Mouse (Mus musculus) neural tube, embryonic 15.5 days (tissue): ENCODE measurements around the gene Gm5431. TPM values are rescaled to one million over a fixed set of nuclear protein-coding genes. Genes with fewer than 3 reads are reported as not detected.
A peak's percentile ranks its signal among the peaks of the same experiment; 100 is the strongest.
"Not testable (repeated sequence)": the region's sequence is repeated elsewhere in the genome, so short reads cannot be mapped to it uniquely, and the experiment has no call there.

Experiments
- ATAC-seq: fragments of 200-750 bp; cut with Nextera tagmentation; 2 replicates; pipeline ENCODE4 v1.8.0; 2017; ENCODE audit warnings: mild to moderate bottlenecking, moderate TSS enrichment, moderate library complexity; ENCODE audit not compliant: low FRiP score
- H3K27ac ChIP-seq: fragments of 300-500 bp; sonication (generic); replicated peaks from 2 replicates; pipeline ENCODE4 v1.5.1; 2015; ENCODE audit warnings: mild to moderate bottlenecking, inconsistent platforms
- H3K27me3 ChIP-seq: fragments of 300-500 bp; sonication (generic); replicated peaks from 2 replicates; pipeline ENCODE4 v1.6.1; 2015; ENCODE audit warnings: inconsistent platforms
- H3K36me3 ChIP-seq: fragments of 300-500 bp; sonication (generic); 2 replicates; pipeline ENCODE4 v1.6.1; 2015; ENCODE audit warnings: inconsistent platforms
- H3K4me1 ChIP-seq: fragments of 300-500 bp; sonication (generic); 2 replicates; pipeline ENCODE4 v1.6.1; 2015; ENCODE audit warnings: inconsistent platforms
- H3K4me2 ChIP-seq: fragments of 300-500 bp; sonication (generic); 2 replicates; pipeline ENCODE4 v1.6.1; 2015; ENCODE audit warnings: inconsistent platforms, mild to moderate bottlenecking, moderate library complexity
- H3K4me3 ChIP-seq: fragments of 300-500 bp; sonication (generic); replicated peaks from 2 replicates; pipeline ENCODE4 v1.5.1; 2015; ENCODE audit warnings: mild to moderate bottlenecking, inconsistent platforms
- H3K9ac ChIP-seq: fragments of 300-500 bp; sonication (generic); replicated peaks from 2 replicates; pipeline ENCODE4 v1.6.1; 2015; ENCODE audit warnings: mild to moderate bottlenecking, inconsistent platforms
- H3K9me3 ChIP-seq: fragments of 300-500 bp; sonication (generic); replicated peaks from 2 replicates; pipeline ENCODE4 v1.6.1; 2016; ENCODE audit warnings: inconsistent platforms
- WGBS: fragments of 180-500 bp; shearing (Covaris S2); methylation state at CpG from one replicate; pipeline ENCODE4 v1.1.7; 2015; ENCODE audit warnings: mixed read lengths; 5-methylcytosine and 5-hydroxymethylcytosine counted together
- polyA plus RNA-seq: library from polyadenylated mRNA; unstranded; fragments of >200 nt; fragmentation: Nextera tagmentation; extraction: Ambion mirVana; gene quantifications from 2 replicates; pipeline ENCODE4 v1.2.1, GENCODE M21; 2015

Gene Gm5431
- polyA plus RNA-seq, 1 experiment from 2014 or later, result 0.24 TPM

- not testable (repeated sequence) for H3K27me3 ChIP-seq, H3K27ac ChIP-seq, H3K4me1 ChIP-seq, H3K4me2 ChIP-seq, H3K9ac ChIP-seq, H3K4me3 ChIP-seq, H3K9me3 ChIP-seq, H3K36me3 ChIP-seq, ATAC-seq
- 83% methylated on average over 6 of the region's 6 CpGs for WGBS
These were observed 1.1 kb downstream of the Gm5431 start for GRCm38 (mm10) chr11:48900654-48901566.

DNA sequence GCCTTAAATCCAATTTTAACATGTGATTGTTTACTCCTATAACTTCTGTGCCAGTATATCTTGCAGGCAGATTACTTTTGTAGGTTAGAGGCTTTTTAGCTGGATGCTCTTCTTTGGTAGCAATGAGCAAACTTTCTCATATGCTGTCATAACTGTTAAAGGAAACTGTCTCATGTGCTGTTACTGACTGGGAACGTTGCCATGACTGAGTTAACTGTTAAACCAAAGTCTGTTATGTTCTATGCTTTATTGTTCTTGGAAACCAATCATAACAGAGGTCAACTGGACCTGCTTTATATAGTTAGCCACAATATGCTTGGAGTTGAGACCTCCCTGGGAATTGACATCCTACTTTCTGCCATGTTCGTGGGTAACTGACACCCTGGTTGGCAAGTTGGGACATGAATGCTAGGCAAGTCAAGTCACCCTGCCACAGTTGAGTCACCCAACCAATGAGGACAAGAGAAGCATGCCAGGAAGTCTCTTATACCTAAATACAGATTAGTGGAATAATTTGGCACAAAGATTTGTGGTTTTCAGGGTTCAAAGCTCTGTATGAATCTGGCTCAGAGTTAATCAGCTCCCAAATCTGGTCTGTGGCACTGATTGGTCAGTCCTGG is 3.1 kb downstream of the Gm5431 start:
- no peaks in the 10 kb centered on the region for H3K4me1 ChIP-seq
- no peak overlapping the region for H3K9ac ChIP-seq
- 78% methylated on average over 2 of the region's 2 CpGs for WGBS
- no peaks in the 10 kb centered on the region for H3K27me3 ChIP-seq
- no peaks in the 10 kb centered on the region for H3K36me3 ChIP-seq
- no peaks in the 10 kb centered on the region for H3K9me3 ChIP-seq
- H3K4me3 ChIP-seq, result no peak overlapping the region
- ATAC-seq, result no peak
- no peak overlapping the region for H3K4me2 ChIP-seq
- H3K27ac ChIP-seq, result no peak overlapping the region

GRCm38 (mm10) chr11:48876680-48877079 is 25.3 kb downstream of the Gm5431 start:
- Histone ChIP-seq H3K4me2 (no peak overlapping the region), H3K9ac (no peak overlapping the region), H3K4me3 (no peak overlapping the region), H3K36me3 (no peaks in the 10 kb centered on the region), H3K9me3 (no peaks in the 10 kb centered on the region), H3K27me3 (peaks cover 7% of the 10 kb centered on the region), H3K27ac (no peak overlapping the region), H3K4me1 (peaks cover 10% of the 10 kb centered on the region; the same call in 1 of the 2 replicates)
- 88% methylated on average over 1 of the region's 1 CpGs for WGBS
- no peak for ATAC-seq

- 71% methylated on average over 1 of the region's 1 CpGs for WGBS
- H3K36me3 ChIP-seq, H3K27ac ChIP-seq: not testable (repeated sequence)
These were observed 26.6 kb downstream of the Gm5431 start for GRCm38 (mm10) chr11:48875343-48875837.

GRCm38 (mm10) chr11:48874465-48874864 is 27.5 kb downstream of the Gm5431 start:
- Histone ChIP-seq H3K36me3 (no peaks in the 10 kb centered on the region), H3K27me3 (peaks cover 7% of the 10 kb centered on the region), H3K9ac (no peak overlapping the region), H3K9me3 (no peaks in the 10 kb centered on the region), H3K4me1 (peaks cover 17% of the 10 kb centered on the region; the same call in 1 of the 2 replicates), H3K27ac (no peak overlapping the region), H3K4me3 (no peak overlapping the region), H3K4me2 (no peak overlapping the region)
- 0% methylated on average over 4 of the region's 4 CpGs for WGBS
- ATAC-seq, result peak; percentile 80

More at GRCm38 (mm10) chr11:48875343-48875837, 26.6 kb downstream of the Gm5431 start:
- not testable (repeated sequence) for ATAC-seq, H3K9me3 ChIP-seq, H3K27me3 ChIP-seq, H3K4me2 ChIP-seq, H3K4me3 ChIP-seq, H3K9ac ChIP-seq
- H3K4me1 ChIP-seq, result peaks cover 15% of the 10 kb centered on the region; the same call in 1 of the 2 replicates

DNA sequence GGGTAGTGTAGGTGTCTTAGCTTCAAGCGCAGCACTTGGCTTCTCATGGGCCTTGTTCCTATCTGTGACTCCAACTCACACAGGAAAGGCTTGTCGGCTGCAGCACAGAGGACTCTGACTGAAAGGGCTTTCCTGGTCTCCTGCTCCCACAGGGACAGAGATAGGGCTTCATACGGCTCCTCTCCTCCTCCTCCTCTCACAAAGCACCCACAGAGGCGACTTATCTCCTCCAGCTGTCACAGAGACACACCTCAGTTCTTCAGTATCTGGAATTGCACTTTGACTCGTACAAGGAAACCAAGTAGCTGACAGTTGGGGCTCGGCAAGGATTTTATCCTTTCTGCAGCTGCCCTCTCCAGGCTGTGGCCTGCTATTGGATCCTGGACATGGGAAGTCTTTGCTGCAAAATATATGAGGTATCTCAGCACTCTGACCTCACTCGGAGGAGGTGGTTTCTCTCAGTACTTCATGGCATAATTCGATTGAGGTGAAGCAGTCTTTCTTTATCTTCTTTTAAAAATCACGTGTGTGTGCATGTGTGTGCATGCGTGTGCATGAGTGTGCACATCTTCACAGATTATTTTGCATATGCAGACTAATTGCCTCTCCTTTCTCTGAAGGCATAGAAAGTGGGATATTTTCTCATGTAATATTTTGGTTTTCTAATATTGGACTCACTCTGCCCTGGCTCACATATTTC is 28.3 kb downstream of the Gm5431 start:
- peaks cover 20% of the 10 kb centered on the region; the same call in 1 of the 2 replicates for H3K4me1 ChIP-seq
- no peak for ATAC-seq
- no peaks in the 10 kb centered on the region for H3K9me3 ChIP-seq
- no peak overlapping the region for H3K9ac ChIP-seq
- H3K27ac ChIP-seq, result no peak overlapping the region
- H3K27me3 ChIP-seq, result peaks cover 7% of the 10 kb centered on the region
- H3K4me3 ChIP-seq, result no peak overlapping the region
- H3K36me3 ChIP-seq, result no peaks in the 10 kb centered on the region
- 78% methylated on average over 10 of the region's 10 CpGs for WGBS
- H3K4me2 ChIP-seq, result no peak overlapping the region

DNA sequence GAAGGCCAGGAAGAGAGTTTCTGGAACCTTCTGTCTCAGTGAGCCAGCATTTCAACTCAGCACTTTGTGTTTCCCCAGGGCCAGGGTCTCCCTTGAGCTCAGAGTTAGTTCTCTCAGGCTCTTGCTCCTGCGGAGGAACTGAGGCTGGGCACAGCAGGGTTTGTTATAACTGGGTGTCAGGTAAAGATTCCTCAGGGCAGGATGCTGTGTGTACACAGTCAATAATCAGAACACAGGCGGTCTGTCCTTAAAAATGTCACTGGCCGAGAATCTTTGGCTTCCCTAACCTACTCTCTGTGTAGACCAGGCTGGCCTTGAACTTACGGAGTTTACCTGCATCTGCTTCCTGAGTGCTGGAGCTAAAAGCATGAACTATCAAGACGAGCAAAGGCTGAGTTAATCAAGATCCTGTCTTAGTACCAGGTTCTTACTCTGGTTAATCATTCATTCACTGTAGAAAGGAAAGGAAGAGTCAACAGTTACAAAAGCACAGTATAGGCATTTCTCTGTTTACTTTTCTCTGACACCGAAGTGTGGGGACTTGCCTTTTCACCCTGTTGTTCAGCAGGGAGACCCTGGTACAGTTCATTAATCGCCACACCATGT is 29.2 kb downstream of the Gm5431 start:
- no peak overlapping the region for H3K27ac ChIP-seq
- no peaks in the 10 kb centered on the region for H3K36me3 ChIP-seq
- no peaks in the 10 kb centered on the region for H3K9me3 ChIP-seq
- H3K4me1 ChIP-seq, result peaks cover 20% of the 10 kb centered on the region; the same call in 1 of the 2 replicates
- WGBS, result 80% methylated on average over 7 of the region's 7 CpGs
- peaks cover 10% of the 10 kb centered on the region for H3K27me3 ChIP-seq
- no peak overlapping the region for H3K4me3 ChIP-seq
- H3K4me2 ChIP-seq, result peak overlapping the region; percentile 76
- ATAC-seq, result no peak
- H3K9ac ChIP-seq, result no peak overlapping the region

GRCm38 (mm10) chr11:48871817-48872541 is 30.0 kb downstream of the Gm5431 start:
- Histone ChIP-seq H3K36me3 (no peaks in the 10 kb centered on the region), H3K27ac (no peak overlapping the region), H3K4me3 (peak overlapping the region; percentile 46), H3K9me3 (no peaks in the 10 kb centered on the region), H3K27me3 (peaks cover 10% of the 10 kb centered on the region), H3K9ac (no peak overlapping the region), H3K4me1 (peaks cover 20% of the 10 kb centered on the region; the same call in 1 of the 2 replicates), H3K4me2 (peak overlapping the region; percentile 76)
- ATAC-seq, result peak; percentile 42; the same call in 1 of the 2 replicates
- WGBS, result 9% methylated on average over 17 of the region's 17 CpGs

DNA sequence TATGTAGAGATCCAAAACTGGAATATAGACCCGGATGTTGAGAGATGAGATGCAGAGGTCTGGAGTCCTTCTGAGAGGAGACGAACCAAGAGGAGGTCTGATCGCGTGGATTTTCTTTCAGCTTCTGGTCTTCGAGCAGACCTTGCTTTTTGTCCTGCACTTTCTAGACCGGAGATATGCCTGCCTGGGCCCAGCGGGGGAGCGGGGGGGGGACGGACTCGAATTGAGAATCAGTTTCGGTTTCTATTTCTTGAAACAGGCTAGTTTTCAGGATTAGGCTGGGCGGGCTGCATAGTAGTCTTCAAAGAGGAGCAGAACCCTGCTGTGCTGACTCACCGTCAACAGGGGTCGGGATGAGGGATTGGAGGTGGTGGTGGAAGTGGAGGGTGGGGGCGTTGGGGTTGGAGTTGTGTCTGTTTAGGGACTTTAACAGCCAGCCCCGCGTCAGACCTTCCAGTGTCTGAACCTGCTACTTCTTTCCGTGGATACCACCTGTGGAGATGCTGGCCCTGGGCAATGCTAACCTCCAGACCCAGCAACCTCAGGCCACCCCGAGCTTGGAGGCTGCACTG is 30.7 kb downstream of the Gm5431 start, which contains the start of gene Irgm1:
Gene Irgm1 (minus strand): TSS at position 483 of the 572 bp plus-strand sequence.
- WGBS, result 2% methylated on average over 19 of the region's 19 CpGs
- H3K27me3 ChIP-seq, result peaks cover 10% of the 10 kb centered on the region

DNA sequence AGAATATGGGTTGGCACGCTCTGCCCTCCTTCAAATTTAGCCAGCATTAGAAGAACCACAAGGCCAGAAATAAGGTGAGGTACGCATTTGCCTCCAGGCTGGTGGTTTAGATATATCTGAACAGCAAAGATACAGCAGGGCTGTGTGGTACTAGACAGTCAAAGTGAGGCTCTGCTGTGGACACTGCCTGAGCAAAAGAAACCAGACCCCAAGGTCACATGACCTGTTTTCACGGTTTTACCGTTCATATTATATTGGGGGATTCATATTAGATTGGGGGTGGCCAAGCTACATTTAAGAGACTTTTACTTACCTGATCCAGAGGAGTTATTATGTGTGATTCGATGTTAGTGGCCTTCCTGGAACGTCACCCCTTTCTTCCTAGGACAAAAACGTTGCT is 31.2 kb downstream of the Gm5431 start:
- no peak for ATAC-seq
- peak overlapping the region; percentile 46 for H3K4me3 ChIP-seq

More for the DNA sequence above, 30.7 kb downstream of the Gm5431 start, which contains the start of gene Irgm1:
- peak within 1 kb of the TSS; percentile 46 for H3K4me3 ChIP-seq
- peak within 1 kb of the TSS; percentile 76 for H3K4me2 ChIP-seq
- peak; percentile 58; the same call in 1 of the 2 replicates for ATAC-seq
- H3K9me3 ChIP-seq, result no peaks in the 10 kb centered on the region
- peaks cover 20% of the 10 kb centered on the region; the same call in 1 of the 2 replicates for H3K4me1 ChIP-seq
- H3K27ac ChIP-seq, result 0 out of 2 replicates have a peak within 1 kb of the TSS, but pooled peaks have one; percentile 15
- peak within 1 kb of the TSS; percentile 51 for H3K9ac ChIP-seq
- no peaks in the 10 kb centered on the region for H3K36me3 ChIP-seq

More for the DNA sequence above, 31.2 kb downstream of the Gm5431 start:
- Histone ChIP-seq H3K4me1 (peaks cover 20% of the 10 kb centered on the region; the same call in 1 of the 2 replicates), H3K9ac (peak overlapping the region; percentile 51), H3K4me2 (peak overlapping the region; percentile 76), H3K27me3 (peaks cover 10% of the 10 kb centered on the region), H3K27ac (0 out of 2 replicates have a peak overlapping the region, but pooled peaks have one; percentile 15), H3K9me3 (no peaks in the 10 kb centered on the region), H3K36me3 (no peaks in the 10 kb centered on the region)
- 41% methylated on average over 7 of the region's 7 CpGs for WGBS
